Mouse (Mus musculus): ENCODE data around the gene Irf2bpl. TPM values are rescaled to one million over a fixed set of nuclear protein-coding genes. Genes with fewer than 3 reads are reported as not detected.

Gene Irf2bpl
- total RNA-seq, 4 experiments from 2014 or later: 61.7 to 72.0 (median 66.8) TPM

DNA sequence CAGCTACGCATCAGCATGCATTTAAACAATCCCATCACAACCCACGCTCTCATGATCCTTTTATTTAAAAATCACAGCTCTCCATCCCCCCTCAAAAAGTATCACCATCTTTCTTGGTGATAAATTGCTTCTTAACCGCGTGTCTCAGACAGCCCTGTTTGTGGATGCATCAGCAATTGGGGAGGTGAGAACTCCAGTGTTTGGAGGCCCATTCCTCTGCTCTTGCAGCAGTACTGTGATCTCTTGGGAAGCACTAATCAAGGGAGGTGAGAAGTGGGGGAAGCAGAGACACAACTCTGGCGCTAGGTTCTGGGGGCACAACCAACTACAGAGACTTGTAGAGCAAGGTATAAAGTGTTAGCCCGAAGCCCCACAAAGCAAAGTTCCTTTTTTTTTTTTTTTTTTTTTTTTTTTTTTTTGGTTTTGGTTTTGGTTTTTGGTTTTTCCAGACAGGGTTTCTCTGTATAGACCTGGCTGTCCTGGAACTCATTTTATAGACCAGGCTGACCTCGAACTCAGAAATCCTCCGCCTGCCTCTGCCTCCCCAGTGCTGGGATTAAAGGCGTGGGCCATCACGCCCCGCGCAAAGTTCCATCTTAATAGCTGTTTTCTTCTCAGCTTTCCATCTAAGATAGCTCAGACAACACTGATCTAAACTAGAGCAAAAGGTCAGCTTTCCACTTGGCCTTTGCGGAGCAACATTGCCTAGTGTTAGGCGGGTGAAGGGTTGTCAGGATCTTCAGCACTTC is 3.0 kb upstream of the Irf2bpl start:
- no peak for DNase-seq (ENCODE audit: low spot score in 2 of 2)

GRCm38 (mm10) chr12:86886446-86886965 is 1.9 kb upstream of the Irf2bpl start:
- no peak for DNase-seq (ENCODE audit: low spot score in 2 of 2)

GRCm38 (mm10) chr12:86885746-86886145 is 1.1 kb upstream of the Irf2bpl start:
- no peak for DNase-seq (ENCODE audit: low spot score in 2 of 2)

- DNase-seq (ENCODE audit: low spot score in 2 of 2): no peak
Measured at GRCm38 (mm10) chr12:86885336-86885735, 738 bp upstream of the Irf2bpl start.

DNA sequence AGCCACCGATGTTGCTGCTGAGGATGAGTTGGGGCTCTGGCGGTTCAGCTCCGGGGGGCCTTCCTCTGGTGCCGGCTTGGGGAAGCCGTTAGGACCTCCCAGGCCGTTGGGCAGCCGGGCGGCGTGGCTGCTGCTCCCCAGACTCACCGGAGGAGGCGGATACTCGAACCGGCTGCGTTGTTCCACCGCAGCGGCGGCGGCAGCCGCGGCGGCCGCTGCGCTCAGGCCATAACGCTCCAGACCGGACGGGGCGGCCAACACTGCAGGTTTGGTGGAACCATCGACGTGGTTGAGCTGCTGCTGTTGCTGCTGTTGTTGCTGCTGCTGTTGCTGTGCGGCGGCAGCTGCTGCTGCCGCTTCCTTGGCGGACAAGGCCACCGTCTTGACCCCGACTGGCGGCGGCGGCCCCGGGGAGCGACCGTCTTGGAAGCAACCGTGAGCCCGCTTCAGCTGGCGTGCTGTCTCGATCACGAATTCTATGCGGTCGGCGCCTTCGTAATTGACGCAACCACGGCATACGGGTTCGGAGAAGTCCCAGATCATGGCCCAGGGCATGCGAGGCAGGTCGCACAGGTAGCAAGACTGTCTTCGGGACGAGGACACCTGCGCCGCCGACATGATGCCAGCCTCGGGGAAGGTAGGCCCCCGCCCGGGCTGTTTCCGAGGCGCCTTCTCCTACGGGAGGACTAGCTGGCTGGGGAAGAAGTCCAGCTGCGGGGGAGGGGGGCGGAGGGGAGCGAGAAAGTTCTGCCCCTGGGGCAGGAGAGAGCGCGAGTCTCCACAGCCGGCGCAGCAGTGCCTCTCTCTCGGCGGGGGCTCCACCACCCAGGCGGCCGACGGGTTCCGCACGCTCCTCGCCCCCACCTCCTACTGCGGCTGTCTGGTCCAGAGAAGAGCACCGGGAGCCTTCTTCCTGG is 1.1 kb downstream of the Irf2bpl start:
- DNase-seq (ENCODE audit: low spot score in 2 of 2): peak; percentile 49 to 55

- DNase-seq (ENCODE audit: low spot score in 2 of 2): no peak
Measured at GRCm38 (mm10) chr12:86883019-86883279, 1.6 kb downstream of the Irf2bpl start.

DNA sequence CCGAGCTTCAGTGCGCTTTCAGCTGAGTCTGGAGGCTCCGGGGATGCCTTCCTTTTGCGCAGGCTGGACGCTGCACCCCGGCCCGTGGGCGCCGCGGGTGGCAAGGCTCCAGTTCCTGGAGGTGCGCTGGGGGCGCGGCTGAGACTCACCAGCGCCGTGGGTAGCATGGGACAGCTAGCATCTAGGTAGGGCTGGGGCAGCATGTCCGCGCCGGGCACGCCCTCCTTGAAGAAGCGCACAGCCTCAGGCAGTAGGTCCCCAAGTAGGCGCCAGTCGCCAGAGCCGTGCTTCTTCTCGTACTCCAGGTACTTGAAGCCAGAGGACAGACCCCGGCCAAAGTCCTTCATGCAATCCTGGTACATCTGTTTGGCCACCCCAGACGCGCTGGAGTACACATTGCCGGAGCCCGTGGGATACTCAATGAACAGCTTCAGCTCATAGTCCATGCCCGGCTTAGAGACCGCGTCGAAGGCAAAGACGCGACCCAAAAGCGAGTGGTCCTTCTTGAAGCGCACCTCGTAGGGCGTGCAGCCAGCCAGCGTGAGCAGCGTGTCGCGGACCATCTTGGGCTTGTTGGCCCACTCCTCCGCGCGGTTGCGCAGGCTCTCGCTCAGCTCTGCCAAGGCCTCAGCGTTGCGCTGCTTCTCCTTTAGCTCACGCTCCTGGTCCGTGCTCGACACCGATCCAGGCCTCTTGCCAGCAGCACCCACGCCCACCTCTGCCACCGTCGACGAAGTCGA is 2.1 kb downstream of the Irf2bpl start:
- peak; percentile 69 to 71 for DNase-seq (ENCODE audit: low spot score in 2 of 2)

GRCm38 (mm10) chr12:86881809-86882278 is 2.8 kb downstream of the Irf2bpl start:
- no peak for DNase-seq (ENCODE audit: low spot score in 2 of 2)

GRCm38 (mm10) chr12:86880090-86880723 is 4.4 kb downstream of the Irf2bpl start:
- no peak for DNase-seq (ENCODE audit: low spot score in 2 of 2)

GRCm38 (mm10) chr12:86879446-86880085 is 5.0 kb downstream of the Irf2bpl start:
- DNase-seq (ENCODE audit: low spot score in 2 of 2): no peak

GRCm38 (mm10) chr12:86878426-86879353 is 5.9 kb downstream of the Irf2bpl start:
- peak in 1 of 2 experiments; percentile 22 for DNase-seq (ENCODE audit: low spot score in 2 of 2)

GRCm38 (mm10) chr12:86876981-86877380 is 7.6 kb downstream of the Irf2bpl start:
- DNase-seq (ENCODE audit: low spot score in 2 of 2): no peak

- no peak for DNase-seq (ENCODE audit: low spot score in 2 of 2)
Measured at GRCm38 (mm10) chr12:86876116-86876515, 8.5 kb downstream of the Irf2bpl start.

DNA sequence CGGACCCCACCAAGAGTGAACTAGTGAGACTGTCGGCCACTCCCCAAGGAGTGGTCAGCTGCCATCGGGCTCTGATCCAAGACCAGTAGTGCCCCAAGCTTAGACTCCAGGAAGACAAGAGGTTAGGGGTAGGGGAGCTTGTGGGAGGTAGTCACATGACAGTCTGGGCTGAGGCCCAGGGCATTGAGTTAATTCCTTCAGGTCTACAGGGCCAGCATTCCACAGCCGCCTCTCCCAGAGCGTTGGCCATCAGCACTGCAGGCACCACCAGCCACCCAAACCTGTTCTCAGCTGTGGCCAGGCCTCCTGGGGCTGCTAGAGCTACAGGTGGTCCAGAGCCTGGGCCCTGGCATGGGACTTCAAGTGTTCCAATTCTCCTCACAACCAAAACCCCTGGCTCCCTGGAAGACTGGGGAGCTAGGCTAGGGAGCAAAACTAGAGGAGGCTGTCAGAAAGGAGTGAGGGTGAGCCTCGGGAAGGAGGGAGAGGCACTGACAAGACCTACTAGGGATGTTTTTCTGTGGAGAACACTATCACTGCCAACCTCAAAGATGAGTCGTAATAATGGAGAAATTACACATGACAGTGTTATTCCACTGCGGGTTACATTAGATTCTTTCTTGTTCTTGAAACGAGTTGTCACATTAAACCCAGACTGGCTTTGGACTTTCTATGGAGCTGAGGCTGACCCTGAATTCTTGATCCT is 12.1 kb downstream of the Irf2bpl start:
- no peak for DNase-seq (ENCODE audit: low spot score in 2 of 2)

- DNase-seq (ENCODE audit: low spot score in 2 of 2): no peak
Measured at GRCm38 (mm10) chr12:86871666-86872334, 12.8 kb downstream of the Irf2bpl start.

DNA sequence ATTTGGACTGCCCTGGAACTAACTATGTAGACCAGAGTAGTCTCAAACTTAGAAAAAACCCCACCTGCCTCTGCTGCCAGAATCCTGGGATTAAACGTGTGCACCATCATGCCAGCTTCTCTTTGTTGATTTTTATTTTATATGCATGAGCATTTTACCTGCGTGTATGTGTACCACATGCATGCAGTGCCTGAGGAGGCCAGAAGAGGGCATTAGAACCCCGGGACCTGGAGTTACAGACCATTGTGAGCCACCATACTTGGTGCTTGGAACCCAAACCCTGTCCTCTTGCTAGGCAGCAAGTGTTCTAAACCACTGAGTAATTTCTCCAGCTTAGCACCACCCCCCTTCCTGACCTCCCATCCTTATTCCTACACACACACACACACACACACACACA is 13.6 kb downstream of the Irf2bpl start:
- DNase-seq (ENCODE audit: low spot score in 2 of 2): no peak

- no peak for DNase-seq (ENCODE audit: low spot score in 2 of 2)
Measured at GRCm38 (mm10) chr12:86869761-86870160, 14.8 kb downstream of the Irf2bpl start.
